Mouse (Mus musculus) heart, postnatal 0 days (tissue): ENCODE measurements around the gene Ncor2. TPM values are rescaled to one million over a fixed set of nuclear protein-coding genes. Genes with fewer than 3 reads are reported as not detected.

Experiments used
- ATAC-seq: fragments of 200-750 bp; cut with Nextera tagmentation; 2 replicates; pipeline ENCODE4 v1.8.0; 2017; ENCODE audit warnings: low read depth, moderate number of reproducible peaks, moderate library complexity; ENCODE audit not compliant: insufficient read depth
- DNase-seq: peaks from one replicate; pipeline ENCODE4 v3.0.0-alpha.2; 2016; ENCODE audit warnings: low spot score
- H3K27ac ChIP-seq: fragments of 300-500 bp; sonication (generic); 2 replicates; pipeline ENCODE4 v1.5.1; 2014; ENCODE audit warnings: low read depth, mild to moderate bottlenecking
- H3K27me3 ChIP-seq: fragments of 300-500 bp; sonication (generic); 2 replicates; pipeline ENCODE4 v1.6.1; 2014; ENCODE audit warnings: low read length, mixed read lengths; ENCODE audit not compliant: control insufficient read depth, insufficient read depth
- H3K36me3 ChIP-seq: fragments of 300-500 bp; sonication (generic); replicated peaks from 2 replicates; pipeline ENCODE4 v1.6.1; 2014; ENCODE audit warnings: low read length, mixed read lengths; ENCODE audit not compliant: control insufficient read depth, insufficient read depth
- H3K4me1 ChIP-seq: fragments of 300-500 bp; sonication (generic); 2 replicates; pipeline ENCODE4 v1.6.1; 2014; ENCODE audit warnings: antibody characterized with exemption; ENCODE audit not compliant: control insufficient read depth, insufficient read depth
- H3K4me2 ChIP-seq: fragments of 300-500 bp; sonication (generic); 2 replicates; pipeline ENCODE4 v1.6.1; 2014; ENCODE audit warnings: low read depth, mild to moderate bottlenecking, low read length, moderate library complexity
- H3K4me3 ChIP-seq: fragments of 300-500 bp; sonication (generic); 2 replicates; pipeline ENCODE4 v1.5.1; 2014; ENCODE audit warnings: low read depth, low read length
- H3K9ac ChIP-seq: fragments of 300-500 bp; sonication (generic); replicated peaks from 2 replicates; pipeline ENCODE4 v1.6.1; 2014; ENCODE audit warnings: low read depth, low read length, mixed read lengths
- H3K9me3 ChIP-seq: fragments of 300-500 bp; sonication (generic); replicated peaks from 2 replicates; pipeline ENCODE4 v1.6.1; 2016; ENCODE audit warnings: low read length; ENCODE audit not compliant: control insufficient read depth
- CTCF ChIP-seq: IDR thresholded peaks from 2 replicates; pipeline ENCODE4 v1.5.1; 2016; ENCODE audit warnings: antibody characterized with exemption, control low read depth, low read depth
- EP300 ChIP-seq: IDR thresholded peaks from 2 replicates; pipeline ENCODE4 v1.6.1; 2016; ENCODE audit warnings: antibody characterized with exemption, low read depth
- WGBS: fragments of 180-500 bp; shearing (Covaris S2); extraction: QIAGEN DNeasy Blood & Tissue Kit; methylation state at CpG from one replicate; pipeline ENCODE4 v1.1.7; 2014; 5-methylcytosine and 5-hydroxymethylcytosine counted together
- polyA plus RNA-seq: library from polyadenylated mRNA; unstranded; fragments of >200 nt; fragmentation: Nextera tagmentation; extraction: Ambion mirVana; gene quantifications from 2 replicates; pipeline ENCODE4 v1.2.1, GENCODE M21; 2015
- total RNA-seq: library from RNA; depleted of rRNA; stranded (reverse); fragments of >200 nt; gene quantifications from 2 replicates; pipeline ENCODE4 v1.2.3, GENCODE M21; 2014; ENCODE audit warnings: low replicate concordance

Ncor2 gene
- total and polyA plus RNA-seq, 2 experiments from 2014 or later, result 15.5 to 73.8 TPM

DNA sequence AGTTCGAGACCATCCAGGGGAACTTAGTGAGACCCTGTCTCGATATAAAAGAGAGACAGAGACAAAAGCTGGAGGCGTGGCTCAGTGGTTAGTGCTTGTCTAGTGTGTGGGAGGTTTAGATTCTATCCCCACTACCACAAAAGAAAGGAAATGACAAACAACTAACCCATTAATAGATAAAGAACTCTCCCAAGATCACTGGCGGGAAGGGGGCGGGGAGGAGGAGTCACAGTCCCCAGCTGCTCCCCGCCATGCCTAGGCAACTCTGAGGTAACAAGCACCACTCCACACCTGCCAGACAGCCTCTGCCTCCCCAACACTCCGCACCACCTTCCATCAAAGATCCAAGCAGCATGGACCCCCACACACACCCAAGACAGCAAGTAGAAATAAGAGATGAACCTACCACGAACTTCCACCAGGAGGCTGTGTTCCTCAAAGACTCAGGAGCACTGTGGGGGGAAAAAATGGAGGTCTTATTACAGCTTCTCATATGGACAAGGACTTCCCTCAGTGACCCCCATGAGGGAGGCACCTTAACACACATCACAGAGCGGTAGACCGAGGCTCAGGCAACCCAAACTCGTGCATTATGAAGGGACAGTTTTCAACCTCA is 25.7 kb downstream of the Ncor2 start:
- DNase-seq (no peak), ATAC-seq (no peak)
- H3K9me3 ChIP-seq, result no peaks in the 10 kb centered on the region
- no peak overlapping the region for H3K4me2 ChIP-seq
- no peak for TF ChIP-seq EP300
- no peak overlapping the region for H3K27ac ChIP-seq
- WGBS, result 78% methylated on average over 11 of the region's 11 CpGs
- H3K27me3 ChIP-seq, result no peaks in the 10 kb centered on the region
- no peak overlapping the region for H3K9ac ChIP-seq
- peaks cover 84% of the 10 kb centered on the region for H3K4me1 ChIP-seq
- H3K36me3 ChIP-seq, result no peaks in the 10 kb centered on the region
- no peak overlapping the region for H3K4me3 ChIP-seq

DNA sequence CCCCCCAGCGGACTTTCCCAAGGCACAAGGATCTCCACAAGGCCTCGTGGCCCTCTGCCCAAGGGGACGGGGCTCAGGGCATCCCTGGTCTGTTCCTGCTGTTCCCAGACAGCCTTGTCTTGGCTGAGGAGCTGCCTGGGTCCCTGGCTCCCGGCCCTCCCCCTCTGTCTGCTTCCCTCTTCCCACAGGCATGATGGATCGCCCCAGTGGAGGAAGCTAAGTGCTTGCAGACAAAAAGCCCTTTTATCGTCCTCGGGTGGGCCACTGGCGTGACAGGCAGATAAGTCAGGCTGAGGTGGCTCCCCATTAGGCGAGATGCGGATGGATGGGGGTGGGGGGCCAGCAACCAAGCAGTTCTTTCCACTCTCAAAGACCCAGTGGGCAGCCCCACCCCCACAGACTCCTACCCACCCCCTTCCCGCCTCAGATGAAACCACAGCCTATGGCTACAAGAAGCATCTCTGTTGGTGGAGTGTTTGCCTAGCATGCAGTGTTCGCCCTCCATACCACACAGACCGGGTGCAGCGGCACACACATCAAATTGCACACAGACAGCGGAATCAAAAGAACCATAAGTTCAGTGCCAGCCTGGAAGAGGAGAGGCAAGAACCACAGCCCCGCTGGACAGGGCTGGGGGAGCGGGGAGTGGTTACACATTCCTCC is 27.0 kb downstream of the Ncor2 start:
- no peak overlapping the region for H3K9ac ChIP-seq
- H3K27me3 ChIP-seq, result no peaks in the 10 kb centered on the region
- ATAC-seq (no peak), DNase-seq (no peak)
- WGBS, result 39% methylated on average over 17 of the region's 17 CpGs
- no peak overlapping the region for H3K27ac ChIP-seq
- H3K4me2 ChIP-seq, result no peak overlapping the region
- TF ChIP-seq CTCF (no peak), EP300 (no peak)
- no peaks in the 10 kb centered on the region for H3K9me3 ChIP-seq
- no peaks in the 10 kb centered on the region for H3K36me3 ChIP-seq
- H3K4me1 ChIP-seq, result peaks cover 80% of the 10 kb centered on the region
- H3K4me3 ChIP-seq, result no peak overlapping the region

DNA sequence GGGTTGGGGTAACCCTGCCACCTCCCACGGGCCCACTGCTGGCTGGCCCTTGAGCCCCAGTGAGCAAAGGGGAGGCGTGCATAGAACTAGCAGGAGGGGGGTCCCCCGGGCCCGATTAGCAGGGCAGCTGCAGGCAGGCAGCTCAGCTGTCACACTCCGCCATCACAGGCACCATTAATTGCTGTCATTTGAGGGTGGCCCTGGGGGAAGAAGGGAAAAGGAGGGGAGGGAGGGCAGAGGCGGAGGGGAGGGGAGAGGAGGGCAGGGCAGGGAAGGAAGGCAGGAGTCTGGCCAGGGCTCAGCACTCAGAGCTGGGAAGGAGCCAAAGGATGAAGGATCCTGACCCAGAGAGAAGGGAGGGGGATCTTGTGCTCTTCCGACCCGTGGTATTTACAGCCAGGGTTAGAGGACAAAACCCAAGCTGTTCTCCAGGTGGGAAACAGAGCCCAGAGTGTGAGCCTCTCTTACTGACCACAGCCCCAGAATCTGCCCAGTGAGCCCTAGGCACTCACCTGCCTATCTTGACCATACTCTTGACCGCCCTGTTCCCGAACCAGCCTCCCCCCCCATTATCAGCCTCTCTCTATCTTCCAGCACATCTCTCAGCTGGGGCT is 28.0 kb downstream of the Ncor2 start:
- H3K27me3 ChIP-seq, result no peaks in the 10 kb centered on the region
- H3K4me2 ChIP-seq, result no peak overlapping the region
- H3K9me3 ChIP-seq, result no peaks in the 10 kb centered on the region
- DNase-seq, result no peak
- ATAC-seq, result peak; percentile 57
- no peak overlapping the region for H3K4me3 ChIP-seq
- TF ChIP-seq EP300 (no peak), CTCF (no peak)
- H3K4me1 ChIP-seq, result peaks cover 75% of the 10 kb centered on the region
- H3K27ac ChIP-seq, result no peak overlapping the region
- H3K36me3 ChIP-seq, result no peaks in the 10 kb centered on the region
- 22% methylated on average over 10 of the region's 10 CpGs for WGBS
- H3K9ac ChIP-seq, result no peak overlapping the region

DNA sequence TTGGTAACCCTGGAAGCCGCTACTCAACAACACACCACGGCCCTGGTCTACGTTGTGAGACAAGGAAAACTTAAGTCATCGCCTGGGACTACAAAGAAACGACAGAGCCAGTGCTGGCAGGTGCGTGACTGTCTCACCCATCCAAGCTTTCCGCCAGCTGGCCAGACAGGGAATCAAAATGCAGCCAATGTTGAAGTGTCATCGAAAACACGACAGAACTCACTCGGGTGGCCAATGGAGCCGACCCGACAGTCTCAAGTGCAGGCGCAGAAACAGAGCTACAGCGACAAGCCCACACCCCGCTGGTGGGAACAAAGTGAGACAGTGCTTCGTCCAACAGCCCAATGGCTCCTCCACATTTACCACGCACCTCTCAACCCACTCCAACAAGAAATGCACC is 29.9 kb downstream of the Ncor2 start:
- H3K4me1 ChIP-seq, result peaks cover 67% of the 10 kb centered on the region
- ATAC-seq, result no peak
- peak overlapping the region; percentile 17; the same call in 1 of the 2 replicates for H3K27ac ChIP-seq
- H3K4me2 ChIP-seq, result no peak overlapping the region
- no peak overlapping the region for H3K4me3 ChIP-seq
- 41% methylated on average over 17 of the region's 17 CpGs for WGBS
- no peaks in the 10 kb centered on the region for H3K27me3 ChIP-seq
- DNase-seq, result no peak
- no peaks in the 10 kb centered on the region for H3K36me3 ChIP-seq
- no peak overlapping the region for H3K9ac ChIP-seq
- H3K9me3 ChIP-seq, result no peaks in the 10 kb centered on the region
- TF ChIP-seq EP300 (no peak), CTCF (no peak)

DNA sequence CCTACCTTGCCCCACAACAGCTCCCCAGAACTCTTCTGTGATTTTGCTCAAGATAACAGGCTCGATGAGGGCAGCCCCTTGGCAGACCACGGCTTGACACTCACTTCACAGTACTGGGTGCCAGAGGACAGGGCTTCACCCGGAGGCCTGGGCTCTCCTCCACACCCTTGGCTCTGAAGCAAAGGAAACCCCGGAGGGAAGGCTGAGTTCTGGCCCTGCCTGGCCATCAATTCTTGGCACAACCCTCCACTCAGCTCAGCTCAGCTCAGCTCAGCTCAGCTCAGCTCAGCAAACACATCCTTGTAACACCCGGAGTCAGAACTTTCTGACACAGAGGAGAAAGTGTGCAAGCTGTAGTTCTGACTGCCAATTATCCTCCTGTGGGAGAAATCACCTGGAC is 30.3 kb downstream of the Ncor2 start:
- DNase-seq (peak; percentile 58), ATAC-seq (peak; percentile 45)
- H3K27ac ChIP-seq, result peak overlapping the region; percentile 17
- H3K4me3 ChIP-seq, result no peak overlapping the region
- 9% methylated on average over 5 of the region's 5 CpGs for WGBS
- H3K27me3 ChIP-seq, result no peaks in the 10 kb centered on the region
- H3K4me2 ChIP-seq, result 0 out of 2 replicates have a peak overlapping the region, but pooled peaks have one; percentile 8
- no peaks in the 10 kb centered on the region for H3K9me3 ChIP-seq
- no peak overlapping the region for H3K9ac ChIP-seq
- TF ChIP-seq CTCF (no peak), EP300 (no peak)
- H3K36me3 ChIP-seq, result no peaks in the 10 kb centered on the region
- H3K4me1 ChIP-seq, result peaks cover 66% of the 10 kb centered on the region
